Mouse (Mus musculus) layer of hippocampus, postnatal 10 days (tissue): ENCODE measurements at regions not wholly inside any gene's neighbourhood (a gene's known extent, or its start where the extent isn't known, plus 50 kb on each side); places are given as distances from the start of the nearest gene placed in this dataset.

Experiments
- DNase-seq, 2 experiments: peaks; one replicate each; pipeline ENCODE4 v3.0.0; 2021; ENCODE audit warnings: low spot score in 2 of 2

DNA sequence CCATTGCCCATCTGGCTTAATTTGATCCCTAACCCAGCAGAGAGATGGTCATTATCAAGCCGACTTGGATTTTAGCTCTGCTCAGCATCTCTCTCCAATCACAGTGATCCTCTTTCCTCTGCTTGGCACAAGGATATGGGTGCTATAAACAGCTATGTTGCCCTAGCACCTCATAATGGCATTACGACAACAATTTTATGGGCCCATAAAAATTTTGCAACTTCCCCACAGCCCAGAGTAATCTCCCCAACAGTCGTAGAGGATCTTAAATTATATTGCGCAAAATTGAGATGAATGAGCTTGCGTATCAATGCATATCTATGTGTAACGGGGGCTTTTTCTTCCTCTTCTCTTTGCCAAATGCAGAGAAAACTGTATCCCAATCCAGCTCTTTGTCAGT, 329.4 kb downstream of the Hlx start:
- DNase-seq, result no peak

DNA sequence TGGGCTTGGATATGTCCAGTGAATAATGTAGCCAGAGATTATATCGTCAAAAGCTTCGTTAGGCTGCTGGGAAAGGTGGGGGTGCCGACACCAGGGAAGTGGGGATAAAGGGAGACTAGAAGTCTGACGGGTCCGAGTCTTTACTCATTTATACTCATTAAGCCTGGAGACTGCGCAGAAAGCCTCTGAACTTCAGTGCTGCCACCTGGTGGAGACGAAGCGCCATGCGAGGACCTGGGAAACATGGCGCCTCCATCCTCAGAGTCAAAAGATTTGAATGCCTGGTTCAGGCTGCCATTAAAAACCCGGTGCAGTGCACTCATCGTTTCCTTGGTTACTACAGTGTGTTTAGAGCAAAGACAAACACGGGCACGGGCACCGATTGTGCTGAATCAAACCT, 337.2 kb downstream of the Hlx start:
- DNase-seq, result peak; percentile 61

DNA sequence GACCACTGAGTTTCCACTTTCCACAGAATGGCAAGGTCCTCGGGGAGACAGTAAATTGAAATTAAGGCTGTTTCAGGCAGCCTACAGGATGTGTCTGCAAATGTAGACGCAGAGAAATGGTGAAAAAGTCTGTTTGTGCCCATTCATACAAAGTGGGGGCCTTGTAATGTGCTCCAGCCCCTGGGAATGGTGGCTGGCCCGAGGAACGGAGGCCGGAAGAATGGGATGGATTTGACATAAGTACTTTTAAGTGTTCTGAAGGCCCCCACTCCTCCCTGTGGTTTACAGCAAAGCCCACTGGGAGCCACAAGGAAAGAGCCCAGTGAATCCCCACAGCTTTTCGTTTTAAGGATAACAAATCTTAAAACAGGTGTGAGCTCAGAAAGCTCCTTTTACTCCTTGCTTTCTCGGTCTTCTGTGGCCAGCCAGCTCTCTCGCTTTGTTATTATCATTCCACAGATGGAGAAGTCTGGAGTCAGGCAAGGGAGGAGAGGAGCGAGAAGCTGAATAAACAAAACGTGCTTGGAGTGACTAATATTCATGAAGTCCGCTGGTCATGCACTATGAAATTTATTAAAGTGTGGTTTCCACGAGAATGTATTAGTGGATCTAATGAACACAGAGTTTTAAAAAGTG, 337.7 kb downstream of the Hlx start:
- DNase-seq, result no peak

DNA sequence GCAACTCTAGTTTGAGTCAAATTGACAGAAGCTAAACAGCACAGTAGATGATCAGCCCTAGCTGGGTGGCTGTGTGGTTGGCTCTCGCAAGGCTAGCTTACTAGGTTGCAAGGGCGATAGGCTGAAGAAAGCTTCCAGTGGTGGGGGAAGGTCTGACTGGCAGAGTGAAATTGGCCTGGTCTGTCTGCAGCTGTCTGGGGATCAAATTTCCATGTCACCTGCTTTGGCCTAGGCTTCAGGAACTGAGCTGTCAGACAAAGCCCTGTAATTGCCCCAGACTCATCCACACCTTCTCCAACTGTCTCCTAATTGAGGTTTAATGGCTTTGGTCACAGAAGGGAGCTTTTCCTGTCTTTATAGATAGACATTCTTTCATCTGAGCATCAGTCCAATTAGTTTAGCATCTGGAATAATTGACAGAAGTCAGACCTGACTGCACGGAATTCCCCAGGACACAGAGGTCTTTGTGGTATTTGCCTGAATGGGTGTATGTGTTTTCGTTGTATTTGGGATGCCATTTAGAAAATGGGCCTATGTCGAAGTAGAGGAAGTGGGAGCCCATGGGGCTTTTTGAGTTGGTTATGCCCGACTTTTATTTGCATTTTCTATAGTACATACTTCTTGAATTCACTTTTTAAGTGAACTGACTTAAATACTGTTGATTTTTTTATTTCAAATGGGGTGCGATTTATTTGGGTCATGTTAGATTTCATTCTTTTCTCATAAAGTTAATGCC, 348.2 kb downstream of the Hlx start:
- DNase-seq, result no peak

DNA sequence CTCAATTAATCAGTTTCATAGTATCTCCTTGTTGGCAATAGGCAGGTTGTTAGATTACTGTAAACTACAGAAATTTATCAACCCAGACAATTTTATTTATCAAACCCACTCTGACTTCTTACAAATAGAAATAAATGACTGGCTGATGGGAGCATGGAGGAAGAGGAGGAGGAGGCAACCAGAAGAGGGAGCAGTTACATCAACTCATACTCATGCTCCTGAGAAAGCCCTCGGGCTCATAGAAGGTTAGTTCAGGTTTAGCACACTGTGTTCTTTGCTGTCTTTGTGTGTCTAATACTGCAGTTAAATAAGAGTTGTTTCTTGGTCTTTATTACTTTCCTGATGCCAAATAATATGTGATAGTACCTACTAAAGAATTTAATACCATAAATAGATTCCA, 344.6 kb upstream of the 1700056E22Rik start:
- no peak for DNase-seq

DNA sequence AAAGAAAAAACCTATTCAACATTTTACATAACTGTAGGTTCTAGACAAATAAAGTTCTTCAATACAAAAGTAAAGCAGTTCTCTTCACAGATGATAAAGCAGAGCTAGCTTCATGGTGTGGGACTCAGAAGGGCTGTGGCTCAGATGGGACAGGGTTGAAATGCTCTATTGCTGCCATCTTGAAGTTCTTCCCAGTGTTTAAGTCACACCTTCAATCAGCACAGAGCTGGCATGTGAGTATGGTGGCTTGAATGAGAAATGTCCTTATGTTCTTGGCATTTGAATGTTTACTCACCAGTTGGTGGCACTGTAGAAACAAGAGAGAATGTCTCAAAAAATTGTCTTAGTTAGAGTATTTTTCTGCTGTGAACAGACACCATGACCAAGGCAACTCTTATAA, 330.9 kb upstream of the 1700056E22Rik start:
- DNase-seq, result no peak

DNA sequence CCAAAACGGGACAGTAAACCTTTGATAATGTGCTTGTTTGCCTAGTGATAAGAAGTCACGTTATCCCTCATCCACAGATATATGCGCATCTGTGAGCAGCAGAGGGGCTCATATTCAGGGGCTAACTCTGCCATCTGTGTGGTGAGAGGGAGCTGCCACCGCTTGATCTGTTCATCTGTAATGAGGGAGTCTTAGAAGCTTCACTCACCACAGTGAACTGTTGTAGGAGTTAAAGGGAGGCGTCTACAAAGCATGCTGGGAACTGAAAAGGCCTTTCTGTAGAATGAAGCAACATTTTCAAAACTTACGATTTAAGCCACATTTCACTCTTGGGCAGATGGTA, 324.1 kb upstream of the 1700056E22Rik start:
- DNase-seq, result no peak

DNA sequence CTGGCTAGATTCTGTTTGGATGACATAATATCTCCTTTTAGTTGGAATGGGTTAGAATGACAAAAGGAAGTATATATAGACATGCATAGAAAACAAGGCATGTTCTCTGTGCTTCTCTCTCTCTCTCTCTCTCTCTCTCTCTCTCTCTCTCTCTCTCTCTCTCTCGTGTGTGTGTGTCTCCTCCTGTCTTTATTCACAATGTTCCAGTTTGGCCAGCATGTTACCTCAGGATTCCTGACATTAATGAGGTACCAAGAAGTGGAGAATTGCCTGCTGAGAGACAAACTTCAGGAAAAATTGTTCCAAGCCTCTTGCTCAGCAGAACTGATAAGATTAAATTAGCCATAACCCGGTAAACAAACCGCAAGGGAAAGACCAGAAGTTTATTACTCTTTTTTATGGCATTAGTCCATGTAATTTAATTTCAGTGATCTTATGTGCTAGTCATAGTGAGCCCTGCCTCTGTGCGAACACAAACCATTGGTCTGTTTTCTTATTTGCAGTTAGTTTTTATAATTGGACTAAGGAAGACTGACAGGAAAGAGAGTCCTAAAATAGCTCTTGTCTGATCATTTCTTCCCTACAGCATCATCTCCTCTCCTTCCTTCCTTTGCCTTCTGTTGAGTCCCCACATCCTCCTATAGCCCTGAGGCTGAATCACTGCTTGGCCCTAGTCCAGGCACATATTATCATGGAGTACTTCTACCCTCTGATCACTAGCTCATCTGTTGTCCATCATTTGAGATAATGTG, 323.5 kb upstream of the 1700056E22Rik start:
- no peak for DNase-seq

DNA sequence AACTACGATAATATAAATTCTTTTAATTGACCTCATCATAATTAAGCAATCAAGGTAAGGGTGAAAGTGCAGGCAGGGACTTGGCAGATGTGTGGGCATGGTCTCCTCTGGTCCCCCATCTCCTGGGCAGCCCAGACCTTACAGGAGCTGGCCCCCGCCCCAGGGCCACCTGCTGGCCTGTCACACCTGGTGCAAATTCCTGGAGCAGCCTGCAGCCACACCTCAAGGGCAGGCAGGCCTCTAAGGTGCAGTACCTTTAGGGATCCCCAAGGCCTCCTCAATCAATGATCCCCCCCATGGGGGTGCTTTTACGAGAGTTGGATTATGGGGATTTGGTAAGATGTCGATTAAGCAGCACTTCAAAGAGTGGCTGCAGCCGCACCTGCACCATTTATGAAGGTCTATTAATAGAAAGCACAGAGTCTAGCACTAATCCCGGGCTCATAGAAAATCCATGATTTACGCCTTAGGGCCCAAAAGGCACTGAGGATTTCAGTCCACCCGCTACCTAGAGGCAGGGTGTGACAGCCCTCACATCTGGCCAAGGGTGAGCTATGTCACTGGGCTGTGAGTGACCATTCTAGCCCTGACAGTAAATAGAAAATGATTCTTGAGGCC, 319.8 kb upstream of the 1700056E22Rik start:
- no peak for DNase-seq

DNA sequence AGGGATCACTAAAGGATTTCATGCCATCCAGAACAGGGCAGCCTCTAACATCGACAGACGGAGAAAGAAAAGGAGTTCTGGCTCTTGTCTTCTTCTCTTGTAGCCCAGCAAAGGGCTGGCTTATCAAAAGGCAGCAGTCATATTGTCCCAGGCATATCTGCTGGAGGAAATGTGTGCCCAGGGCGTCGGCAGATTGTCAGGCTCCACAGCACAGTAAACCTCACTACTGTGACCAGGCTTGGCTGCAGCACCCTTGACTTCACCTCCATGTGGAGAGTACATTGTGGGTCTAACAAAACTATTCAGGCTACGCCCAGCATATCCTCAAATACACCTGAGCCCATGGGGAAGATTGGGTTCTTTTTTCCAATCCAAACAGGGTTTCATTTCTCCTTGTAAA, 317.7 kb upstream of the 1700056E22Rik start:
- DNase-seq, result no peak

DNA sequence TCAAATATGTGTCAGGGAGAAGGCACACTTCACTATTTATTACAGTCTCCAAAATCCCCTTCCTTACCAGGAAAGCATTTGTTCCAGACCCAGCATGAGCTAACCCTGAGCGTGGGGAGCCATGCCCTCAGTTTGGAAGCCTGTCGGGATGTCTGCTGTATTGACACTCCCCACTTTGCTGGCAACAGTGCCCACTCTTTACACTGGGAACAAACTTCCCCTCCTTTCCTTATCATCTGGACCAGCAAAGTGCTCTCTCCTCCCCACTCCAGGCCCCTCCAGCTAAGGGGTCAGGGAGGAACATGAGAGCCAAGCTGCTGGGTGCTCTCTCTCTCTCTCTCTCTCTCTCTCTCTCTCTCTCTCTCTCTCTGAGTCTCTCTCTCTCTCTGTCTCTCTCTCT, 310.7 kb upstream of the 1700056E22Rik start:
- DNase-seq, result no peak

DNA sequence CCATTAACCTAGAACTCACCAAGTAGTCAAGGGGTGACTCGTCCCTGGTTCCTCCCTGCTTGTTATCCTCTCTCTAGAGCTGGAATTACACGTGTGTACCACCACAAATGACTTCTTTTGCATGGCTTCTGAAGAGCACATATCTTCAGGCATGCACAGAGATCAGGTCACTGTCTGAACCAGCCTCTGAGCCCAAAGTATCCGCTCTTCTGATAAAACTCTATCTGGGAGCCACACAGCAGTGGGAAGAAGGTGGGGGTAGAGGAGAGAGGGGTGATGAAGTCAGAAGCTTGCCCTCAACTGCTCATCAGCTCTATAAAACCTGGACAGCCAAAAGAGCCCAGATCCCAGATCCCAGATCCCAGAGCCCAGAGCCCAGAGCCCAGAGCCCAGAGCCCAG, 301.9 kb upstream of the 1700056E22Rik start:
- no peak for DNase-seq

DNA sequence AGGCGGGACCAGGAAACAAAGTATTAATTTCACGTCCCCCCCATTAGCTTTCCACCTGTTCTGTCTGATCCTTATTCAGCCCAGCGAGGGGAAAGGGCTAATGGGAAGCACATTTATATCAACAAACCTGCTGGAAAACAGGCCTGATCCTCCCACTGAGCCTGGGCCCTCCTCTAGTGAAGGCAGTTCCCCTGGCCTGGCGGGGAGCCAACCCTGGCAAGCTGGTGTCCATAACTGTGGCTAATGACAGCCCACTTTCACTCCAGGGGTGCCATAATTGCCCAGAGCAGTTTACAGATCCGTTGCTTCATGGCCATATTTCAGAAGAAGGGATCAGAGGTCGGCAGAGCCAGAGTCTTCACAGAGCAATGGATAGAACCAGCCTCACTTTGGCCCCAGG, 301.2 kb upstream of the 1700056E22Rik start:
- no peak for DNase-seq

DNA sequence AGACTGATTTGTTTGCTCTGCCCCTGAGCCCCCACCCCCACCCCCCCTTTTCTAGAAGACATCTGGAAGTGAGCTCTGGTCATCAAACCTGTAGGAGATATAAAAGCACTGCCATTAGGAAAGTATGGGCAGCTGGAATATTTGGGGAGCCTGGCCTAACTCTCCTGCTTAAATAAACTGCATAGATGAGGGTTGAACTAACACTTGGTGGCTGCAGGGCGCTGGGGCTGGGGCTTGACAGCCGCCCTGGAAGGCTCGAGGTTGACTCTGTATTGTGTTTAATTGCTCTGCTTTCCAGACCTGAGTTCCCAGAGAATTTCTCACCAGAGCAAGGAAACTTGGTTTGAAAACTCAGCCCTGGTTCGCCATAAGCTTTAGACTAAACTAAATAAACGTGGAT, 300.7 kb upstream of the 1700056E22Rik start:
- DNase-seq, result no peak

DNA sequence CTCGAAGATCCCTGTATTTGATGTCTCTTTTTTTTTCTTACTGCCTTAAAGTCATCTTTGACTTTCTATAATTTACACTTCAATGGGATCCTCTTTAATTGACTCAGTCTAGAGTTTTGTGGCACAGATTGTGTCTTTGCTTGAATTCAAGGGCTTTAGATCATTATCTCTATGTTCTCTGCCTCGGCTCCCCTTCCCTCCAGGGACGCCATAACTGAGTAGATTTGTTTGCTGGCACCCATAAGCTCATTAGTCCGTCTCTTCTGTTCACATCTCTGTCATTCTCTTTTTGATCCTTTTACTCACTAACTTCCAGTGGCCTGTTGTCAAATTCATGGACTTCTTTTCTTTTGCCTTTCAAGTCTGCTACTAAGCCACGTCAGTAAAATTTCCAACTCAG, 299.0 kb upstream of the 1700056E22Rik start:
- no peak for DNase-seq

DNA sequence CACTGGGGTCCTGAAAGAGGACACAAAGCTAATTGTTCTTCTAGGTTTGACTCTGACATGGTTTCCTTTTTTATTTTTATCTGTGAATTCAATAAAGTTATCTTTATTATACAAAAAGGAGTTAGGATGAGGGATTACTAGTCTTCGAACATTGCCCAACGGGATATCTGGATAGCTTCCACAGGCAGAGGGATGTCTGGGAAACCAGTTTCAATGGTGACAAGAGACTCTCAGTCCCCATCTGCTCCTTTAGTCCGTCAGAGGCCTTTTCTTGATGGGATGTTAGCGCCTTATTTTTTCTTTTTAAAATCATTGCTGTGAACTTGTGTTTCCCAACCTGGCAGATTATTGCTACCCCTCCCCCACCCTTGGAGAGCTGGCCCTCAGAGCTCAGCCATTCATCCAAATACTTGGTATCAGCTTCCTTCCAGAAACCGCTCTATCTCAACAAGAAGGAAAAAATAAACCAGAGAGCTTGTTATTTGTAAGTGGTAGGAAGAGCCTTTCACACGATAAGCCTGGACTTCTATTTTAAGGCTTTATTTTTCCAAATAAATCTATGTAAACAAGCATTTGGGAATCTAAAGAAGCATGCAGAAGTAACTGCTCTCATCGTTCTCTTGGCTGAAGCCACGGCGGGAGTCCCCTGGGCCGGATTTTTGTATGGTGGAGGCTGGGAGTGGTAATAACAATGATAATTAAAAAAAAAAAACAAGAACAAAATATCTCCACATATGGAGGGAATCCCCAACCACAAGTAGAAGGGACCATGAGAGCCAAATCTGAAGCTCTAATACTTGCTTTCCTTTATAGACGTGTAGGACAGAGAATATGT, 296.6 kb upstream of the 1700056E22Rik start:
- DNase-seq, result no peak

DNA sequence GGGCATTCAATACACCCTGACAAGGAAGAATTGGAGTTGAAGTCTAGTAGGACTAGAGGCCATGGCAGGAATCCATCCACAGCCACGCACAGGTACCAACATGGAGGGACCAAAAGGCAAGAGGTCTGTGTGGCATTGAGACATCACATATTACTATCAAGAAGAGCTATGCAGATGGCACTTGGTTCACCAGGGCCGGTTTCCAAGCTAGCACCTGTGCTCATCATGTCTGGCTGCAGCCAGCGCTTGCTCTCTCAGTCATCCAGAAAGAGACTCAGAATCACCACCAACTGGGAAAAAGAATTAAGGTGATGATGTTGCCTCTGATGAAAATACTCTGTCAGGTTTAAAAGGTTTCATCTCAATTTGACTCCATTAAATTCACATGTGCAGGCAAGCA, 292.1 kb upstream of the 1700056E22Rik start:
- DNase-seq, result no peak

DNA sequence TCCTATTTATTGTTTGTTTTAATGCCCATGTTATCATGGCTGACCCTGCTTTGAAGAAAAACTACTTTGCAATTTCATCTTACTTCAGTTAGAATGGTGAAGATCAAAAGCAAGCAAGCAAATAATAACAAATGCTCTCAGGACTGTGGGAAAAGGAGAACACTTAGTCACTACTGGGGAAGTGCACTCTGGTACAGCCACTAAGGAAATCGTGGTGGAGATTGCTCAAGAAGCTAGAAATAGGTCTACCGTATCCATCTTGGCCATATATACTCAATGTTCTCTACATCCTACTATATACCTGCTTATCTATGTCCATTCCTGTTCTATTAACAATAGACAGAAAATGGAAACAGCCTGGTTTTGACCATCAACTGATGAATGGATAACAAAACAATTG, 290.1 kb upstream of the 1700056E22Rik start:
- no peak for DNase-seq

DNA sequence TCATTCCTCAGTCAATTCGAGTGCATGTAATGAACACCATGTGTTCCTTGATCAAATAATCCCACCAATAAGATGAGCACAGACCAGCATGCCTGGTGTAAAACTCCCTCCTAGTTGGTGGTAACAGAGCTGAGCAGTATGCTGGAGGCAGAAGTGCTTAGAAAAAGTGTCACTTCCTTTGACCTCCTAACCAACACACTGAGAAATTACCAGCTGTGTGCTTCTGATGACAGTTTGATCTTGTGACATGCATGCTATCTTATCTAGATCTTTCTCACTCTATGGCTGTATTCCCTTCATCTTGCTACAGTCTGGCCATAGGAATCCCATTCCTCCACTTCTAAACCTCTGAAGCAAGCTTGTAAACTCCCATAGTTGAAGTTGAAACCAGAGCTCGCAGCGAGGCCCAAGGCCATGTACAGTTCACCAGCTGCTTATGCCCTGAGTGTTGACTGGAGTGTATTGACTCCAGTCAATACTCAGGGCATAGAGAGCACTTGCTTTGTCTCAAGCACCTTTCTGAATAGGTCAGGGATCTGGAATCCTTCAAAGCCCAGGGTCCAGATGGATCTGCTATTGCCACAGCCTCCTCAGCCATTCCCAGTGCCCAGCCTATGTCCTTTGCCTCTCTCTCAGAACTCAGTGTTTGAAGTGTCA, 286.5 kb upstream of the 1700056E22Rik start:
- DNase-seq, result no peak

DNA sequence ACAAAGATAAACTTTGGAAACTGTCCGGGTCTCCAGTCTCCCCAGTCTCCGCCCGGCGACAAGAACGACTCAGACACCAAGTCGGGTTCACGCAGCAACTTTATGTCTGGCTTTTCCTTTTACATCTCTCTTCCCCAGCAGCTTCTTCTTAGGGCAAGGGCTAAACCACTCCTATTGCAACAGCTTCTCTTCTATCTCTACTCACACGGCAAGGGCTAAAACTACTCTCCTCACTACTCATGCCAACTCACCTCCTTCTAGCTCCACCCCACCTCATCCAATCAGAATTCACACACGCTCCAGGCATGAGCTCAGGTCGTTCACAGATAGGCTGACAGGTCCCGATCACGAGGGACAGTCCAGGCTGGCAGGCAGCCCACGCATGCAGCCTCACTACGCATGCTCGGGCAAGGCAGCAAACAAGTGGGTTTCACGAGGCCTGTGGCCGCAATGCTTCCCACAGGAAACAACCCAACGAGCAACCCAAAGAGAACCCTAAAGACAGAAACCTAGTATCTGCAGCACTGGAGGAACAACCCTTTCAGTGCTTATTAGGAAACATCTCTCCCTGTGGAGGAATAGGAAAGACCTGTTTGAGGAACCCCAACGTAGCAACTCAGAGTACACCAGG, 276.2 kb upstream of the 1700056E22Rik start:
- DNase-seq, result no peak
